Mouse (Mus musculus) hindbrain, embryonic 14.5 days (tissue): ENCODE measurements at regions not wholly inside any gene's neighbourhood (a gene's known extent, or its start where the extent isn't known, plus 50 kb on each side); places are given as distances from the start of the nearest gene placed in this dataset.

Source experiments
- ATAC-seq: fragments of 200-750 bp; cut with Nextera tagmentation; 2 replicates; pipeline ENCODE4 v1.8.0; 2017; ENCODE audit warnings: moderate number of reproducible peaks, mild to moderate bottlenecking, moderate TSS enrichment, moderate library complexity; ENCODE audit not compliant: low FRiP score
- DNase-seq: peaks from one replicate; pipeline ENCODE4 v3.0.0-alpha.2; 2015; ENCODE audit warnings: low spot score
- H3K27ac ChIP-seq: fragments of 300-500 bp; sonication (generic); 2 replicates; pipeline ENCODE4 v1.5.1; 2014; ENCODE audit warnings: mild to moderate bottlenecking, moderate library complexity
- H3K27me3 ChIP-seq: fragments of 300-500 bp; sonication (generic); 2 replicates; pipeline ENCODE4 v1.6.1; 2014; ENCODE audit warnings: mild to moderate bottlenecking, low read length, mixed read lengths; ENCODE audit not compliant: control insufficient read depth, insufficient read depth
- H3K36me3 ChIP-seq: fragments of 300-500 bp; sonication (generic); replicated peaks from 2 replicates; pipeline ENCODE4 v1.6.1; 2014; ENCODE audit not compliant: control insufficient read depth, insufficient read depth
- H3K4me1 ChIP-seq: fragments of 300-500 bp; sonication (generic); replicated peaks from 2 replicates; pipeline ENCODE4 v1.6.1; 2014; ENCODE audit warnings: antibody characterized with exemption, low read length, mixed read lengths; ENCODE audit not compliant: control insufficient read depth, insufficient read depth
- H3K4me2 ChIP-seq: fragments of 300-500 bp; sonication (generic); replicated peaks from 2 replicates; pipeline ENCODE4 v1.6.1; 2014; ENCODE audit warnings: mild to moderate bottlenecking, moderate library complexity
- H3K4me3 ChIP-seq: fragments of 300-500 bp; sonication (generic); replicated peaks from 2 replicates; pipeline ENCODE4 v1.5.1; 2014; ENCODE audit warnings: mild to moderate bottlenecking, low read length
- H3K9ac ChIP-seq: fragments of 300-500 bp; sonication (generic); 2 replicates; pipeline ENCODE4 v1.6.1; 2014
- H3K9me3 ChIP-seq: fragments of 300-500 bp; sonication (generic); 2 replicates; pipeline ENCODE4 v1.6.1; 2016; ENCODE audit warnings: low read length; ENCODE audit not compliant: control insufficient read depth
- WGBS: fragments of 180-500 bp; shearing (Covaris S2); extraction: QIAGEN DNeasy Blood & Tissue Kit; methylation state at CpG from one replicate; pipeline ENCODE4 v1.1.7; 2014; 5-methylcytosine and 5-hydroxymethylcytosine counted together

DNA sequence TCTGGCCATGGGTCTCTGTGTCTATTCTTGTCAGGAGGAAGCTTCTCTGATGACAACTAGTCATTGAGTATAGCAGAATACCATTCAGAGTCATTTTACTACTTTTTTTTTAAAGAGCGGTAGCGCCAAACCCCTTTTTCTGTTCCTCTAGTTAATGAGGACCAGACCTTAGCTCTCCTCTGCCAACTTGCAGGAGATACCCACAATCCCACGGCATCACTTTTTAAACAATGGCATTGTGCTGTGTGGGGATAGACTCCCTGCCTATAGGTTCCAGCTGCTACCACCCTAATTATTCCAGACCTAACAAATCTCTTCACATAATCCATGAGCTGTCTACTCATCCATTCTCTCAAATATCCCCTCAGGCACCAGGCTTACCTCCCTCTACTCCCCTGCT, 154.7 kb downstream of the B3gnt2 start:
- Histone ChIP-seq H3K9me3 (no peaks in the 10 kb centered on the region), H3K4me2 (no peak overlapping the region), H3K4me1 (no peaks in the 10 kb centered on the region), H3K27ac (no peak overlapping the region), H3K9ac (no peak overlapping the region), H3K36me3 (no peaks in the 10 kb centered on the region), H3K27me3 (no peaks in the 10 kb centered on the region), H3K4me3 (no peak overlapping the region)
- no peak for DNase-seq
- no peak for ATAC-seq
- 83% methylated on average over 3 of the region's 3 CpGs for WGBS
